Mouse (Mus musculus) CH12.LX (cell line): ENCODE results near the gene Siglec1.

Experiments used
- BHLHE40 ChIP-seq: IDR thresholded peaks from 2 replicates; pipeline ENCODE4 v1.6.1; 2011; ENCODE audit warnings: mild to moderate bottlenecking, low read depth, low read length, improper control_type of control experiment
- CTCF ChIP-seq, 2 experiments: IDR thresholded peaks in 1 of 2; conservative IDR thresholded peaks in 1 of 2; 2 replicates each; pipeline ENCODE4 v1.5.1; 2011 to 2012; ENCODE audit warnings: low read depth in 2 of 2, low read length in 2 of 2, improper control_type of control experiment in 1 of 2, inconsistent platforms in 1 of 2, mild to moderate bottlenecking in 1 of 2, moderate library complexity in 1 of 2
- EP300 ChIP-seq: IDR thresholded peaks from 2 replicates; pipeline ENCODE4 v1.6.1; 2011; ENCODE audit warnings: low read length, improper control_type of control experiment
- KAT2A ChIP-seq: IDR thresholded peaks from 2 replicates; pipeline ENCODE4 v1.6.1; 2012; ENCODE audit warnings: low read length, improper control_type of control experiment, inconsistent platforms; ENCODE audit not compliant: insufficient replicate concordance
- MAFK ChIP-seq: IDR thresholded peaks from 2 replicates; pipeline ENCODE4 v1.6.1; 2011; ENCODE audit warnings: low read length, improper control_type of control experiment; ENCODE audit not compliant: insufficient replicate concordance
- MEF2A ChIP-seq: IDR thresholded peaks from 2 replicates; pipeline ENCODE4 v1.6.1; 2014; ENCODE audit warnings: low read depth, mild to moderate bottlenecking, inconsistent platforms, low read length, improper control_type of control experiment, borderline replicate concordance
- POLR2A ChIP-seq: IDR thresholded peaks from 2 replicates; pipeline ENCODE4 v1.6.1; 2011; ENCODE audit warnings: low read depth, mild to moderate bottlenecking, improper control_type of control experiment, low read length

- TF ChIP-seq POLR2A (no peak), BHLHE40 (no peak), CTCF (conservative IDR thresholded peaks at IDR 0.05 in 1 of 2, IDR thresholded peaks at IDR 0.05 in 1 of 2; ENCODE audit: low read depth in 2 of 2, low read length in 2 of 2) (no peak), EP300 (no peak), MEF2A (no peak), KAT2A (no peak), MAFK (no peak)
Observed at GRCm38 (mm10) chr2:131125157-131125963, 38.8 kb upstream of the Siglec1 start.
